Mouse (Mus musculus) embryonic stem cell, embryonic (primary cell): ENCODE results near the gene Cenph.

Experiments
- CTCF ChIA-PET, 4 experiments: fragments of 300-600 bp in 2 of 4; fragments of 350-600 bp in 2 of 4; sonication (Branson Sonifier 250); formaldehyde crosslinking; loops; one replicate each; lab custom pipeline; 2022; ENCODE audit warnings: inconsistent platforms in 2 of 4; lab: Charles Lee
- POLR2A ChIA-PET, 4 experiments: fragments of 300-600 bp in 2 of 4; fragments of 350-600 bp in 2 of 4; sonication (Branson Sonifier 250); formaldehyde crosslinking; loops; one replicate each; lab custom pipeline; 2022; ENCODE audit warnings: antibody characterized with exemption in 4 of 4, inconsistent platforms in 1 of 4; lab: Charles Lee

The Cenph gene

DNA sequence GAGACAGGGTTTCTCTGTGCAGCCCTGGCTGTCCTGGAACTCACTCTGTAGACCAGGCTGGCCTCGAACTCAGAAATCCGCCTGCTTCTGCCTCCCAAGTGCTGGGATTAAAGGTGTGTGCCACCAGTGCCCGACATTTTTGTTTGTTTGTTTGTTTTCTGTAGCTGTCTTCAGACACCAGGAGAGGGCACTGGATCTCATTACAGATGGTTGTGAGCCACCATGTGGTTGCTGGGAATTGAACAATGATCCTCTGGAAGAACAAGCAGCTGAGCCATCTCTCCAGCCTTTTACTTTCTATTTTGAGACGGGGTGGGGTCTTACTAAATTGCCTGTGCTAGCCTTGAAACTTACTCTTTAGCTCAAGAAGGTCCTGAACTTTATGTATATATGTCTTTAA lies 47.2 kb downstream of the Cenph start:
- ChIA-PET CTCF (interaction anchor here in 2 of 4 experiments (0.5 to 1.4 kb wide), 4 partner anchors 11 to 666 kb away, joined by 3 to 4 read pairs (median 3); no protein-coding TSS in a partner anchor), POLR2A (interaction anchor here in 2 of 4 experiments (0.7 to 10.0 kb wide), 12 partner anchors 11 to 177 kb away, joined by 3 to 261 read pairs (median 6); partner anchors contain the start of genes Ccnb1 (in 2 of the 2) and Mrps36 (in 2 of the 2))

DNA sequence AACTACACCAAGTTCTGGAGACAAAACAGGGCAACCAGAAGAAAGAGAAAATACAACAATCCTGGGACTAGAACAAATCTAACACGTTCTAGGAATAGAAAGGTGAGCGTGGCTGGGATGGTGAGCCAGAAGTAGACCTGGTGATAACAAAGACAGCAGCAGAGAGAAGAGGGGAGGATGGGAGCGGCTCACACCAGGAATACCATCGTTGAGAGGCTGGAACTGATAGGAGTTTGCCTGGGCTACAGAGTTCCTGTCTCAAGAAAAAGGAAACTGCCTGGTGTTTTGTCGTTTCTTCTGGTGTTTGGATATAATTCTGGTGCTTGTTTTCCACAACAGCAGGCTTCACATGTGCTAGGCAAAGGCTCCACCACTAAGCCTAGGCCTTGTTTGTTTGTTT lies 47.6 kb downstream of the Cenph start:
- POLR2A ChIA-PET: interaction anchor here in 3 of 4 experiments (0.6 to 10.0 kb wide), 7 partner anchors 12 to 1893 kb away, joined by 3 to 261 read pairs (median 15); partner anchors contain the start of gene Mrps36 (in 2 of the 3)

DNA sequence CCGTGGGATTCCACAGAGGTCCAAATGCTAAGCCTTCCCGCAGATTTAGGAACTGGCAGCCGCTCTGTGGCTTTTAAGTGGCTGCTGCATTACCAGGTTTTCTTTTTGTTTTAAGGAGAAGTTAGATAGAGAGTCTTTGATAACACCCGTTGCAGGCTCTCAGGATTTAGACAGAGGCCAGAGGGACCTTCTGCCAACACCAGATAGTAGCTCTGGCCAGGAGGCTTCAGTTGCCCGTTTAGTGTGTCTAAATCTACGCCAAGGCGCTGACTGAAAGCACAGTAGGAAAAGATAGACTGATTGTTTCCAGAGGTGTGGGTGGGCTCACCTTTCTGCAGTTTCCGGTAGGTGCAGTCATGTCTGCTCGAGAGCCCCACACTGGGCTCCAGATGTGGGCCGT lies 50.5 kb downstream of the Cenph start:
- POLR2A ChIA-PET: interaction anchor here in 2 of 4 experiments (0.6 to 5.0 kb wide), 11 partner anchors 8 to 73 kb away, joined by 3 to 51 read pairs (median 5); partner anchors contain the start of genes Mrps36 (in 2 of the 2) and Ccnb1 (in 1 of the 2)
- CTCF ChIA-PET: no interaction called here

More for the DNA sequence above, 47.6 kb downstream of the Cenph start:
- CTCF ChIA-PET: interaction anchor here in 2 of 4 experiments (0.6 to 1.4 kb wide), 3 partner anchors 11 to 116 kb away, joined by 3 to 4 read pairs (median 3); no protein-coding TSS in a partner anchor

DNA sequence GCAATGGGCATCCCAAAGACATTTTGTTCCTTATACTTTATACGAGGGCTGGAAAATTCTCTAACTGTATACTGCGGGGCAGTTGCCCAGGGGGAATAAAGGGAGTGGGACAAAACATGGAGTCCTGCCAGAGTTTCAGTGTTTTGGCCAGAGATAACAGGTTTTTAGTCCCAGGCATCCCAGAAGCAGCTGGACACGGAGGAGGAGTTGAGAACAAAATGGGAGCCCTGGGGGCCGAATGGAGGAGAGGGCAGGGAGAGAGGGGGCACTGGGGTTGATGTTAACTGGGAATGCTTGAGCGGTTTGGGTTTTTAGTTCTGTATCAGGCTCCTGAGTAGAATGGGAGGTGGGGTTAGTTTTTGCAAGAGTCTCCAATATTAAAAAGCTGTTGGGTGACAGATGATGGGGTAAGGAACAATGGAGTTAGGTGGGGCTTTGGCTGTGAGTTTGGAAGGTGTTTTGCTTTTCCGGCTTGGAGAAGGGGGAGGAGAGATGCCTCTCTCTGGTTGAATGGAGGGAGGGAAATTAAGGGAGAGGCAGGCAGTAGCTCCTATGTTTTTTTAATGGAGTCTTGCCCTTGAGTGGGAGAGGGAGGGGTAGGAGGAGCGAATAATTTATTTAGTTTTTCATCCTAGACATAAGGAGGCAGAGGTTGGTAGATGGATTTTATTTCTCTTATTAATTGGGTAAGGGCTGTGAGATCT lies 51.5 kb downstream of the Cenph start:
- CTCF ChIA-PET: interaction anchor here in 2 of 4 experiments (0.6 to 0.8 kb wide), 2 partner anchors 25 to 740 kb away, joined by 3 to 4 read pairs; no protein-coding TSS in a partner anchor
- POLR2A ChIA-PET: interaction anchor here in 2 of 4 experiments (0.6 to 5.0 kb wide), 21 partner anchors 9 to 615 kb away, joined by 3 to 51 read pairs (median 5); partner anchors contain the start of genes Ccnb1 (in 2 of the 2) and Mrps36 (in 2 of the 2)

DNA sequence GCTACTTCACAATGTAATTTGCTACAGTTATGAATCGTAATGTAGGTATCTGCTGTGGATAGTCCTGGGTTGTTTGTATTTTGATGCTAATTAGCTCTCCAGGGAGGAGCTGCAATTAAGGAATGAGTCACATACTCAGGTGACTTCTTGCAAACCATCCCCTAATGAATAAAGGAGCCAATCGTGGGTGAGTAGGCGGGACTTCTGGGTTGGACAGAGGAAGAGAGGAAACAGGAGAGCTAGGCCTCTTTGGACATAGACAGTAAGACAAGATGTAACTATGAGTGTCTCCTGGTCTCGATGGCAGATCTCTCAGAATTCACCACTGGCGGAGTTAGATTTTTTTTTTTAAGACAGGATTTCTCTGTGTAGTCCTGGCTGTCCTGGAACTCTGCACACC lies 54.0 kb downstream of the Cenph start:
- ChIA-PET CTCF (interaction anchor here in 3 of 4 experiments (0.6 to 1.2 kb wide), 5 partner anchors 9 to 23 kb away, joined by 3 to 6 read pairs (median 3); partner anchors contain the start of genes Cdk7 (in 2 of the 3) and Mrps36 (in 1 of the 3)), POLR2A (interaction anchor here (0.5 to 5.0 kb wide), 48 partner anchors 9 to 706 kb away, joined by 3 to 51 read pairs (median 4); partner anchors contain the start of genes Cdk7 (in 4 of the 4), Ccdc125 (in 2 of the 4), Mrps36 (in 2 of the 4) and Slc30a5 (in 2 of the 4))

DNA sequence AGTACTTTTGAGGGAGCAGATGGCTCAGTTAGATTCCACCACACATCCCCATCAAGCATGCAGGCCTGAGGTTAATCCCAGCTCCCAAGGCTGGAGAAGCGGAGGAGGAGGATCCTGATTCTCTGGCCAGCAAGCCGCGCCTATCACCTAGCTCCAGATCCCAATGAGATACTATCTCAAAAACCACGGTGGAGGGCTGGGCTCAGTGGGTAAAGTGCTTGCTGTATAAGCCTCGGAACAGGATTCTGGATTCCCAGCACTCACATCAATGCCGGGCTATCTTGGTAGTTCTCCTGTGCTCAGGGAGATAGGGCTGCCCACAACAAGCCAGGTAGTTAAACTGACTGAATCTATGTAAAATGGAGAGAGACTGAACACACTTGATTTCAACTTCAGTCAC lies 60.2 kb downstream of the Cenph start:
- POLR2A ChIA-PET: interaction anchor here in 2 of 4 experiments (0.9 to 3.8 kb wide), 20 partner anchors 9 to 119 kb away, joined by 3 to 28 read pairs (median 5); partner anchors contain the start of genes Cdk7 (in 2 of the 2), Ak6 (in 1 of the 2), Ccdc125 (in 1 of the 2) and Mrps36 (in 1 of the 2)

More for the DNA sequence above, 60.2 kb downstream of the Cenph start:
- CTCF ChIA-PET: interaction anchor here in 1 of 4 experiments (0.9 to 1.5 kb wide), 3 partner anchors 12 to 56 kb away, joined by 3 to 4 read pairs (median 3); no protein-coding TSS in a partner anchor
